Mouse (Mus musculus) embryo, embryonic 10.5 days (tissue): ENCODE measurements around the gene Asap3.
A peak's percentile ranks its signal among the peaks of the same experiment; 100 is the strongest.

Experiments used
- DNase-seq: peaks from one replicate; pipeline ENCODE4 v3.0.0-alpha.2; 2015; ENCODE audit warnings: low spot score

Asap3 gene

DNA sequence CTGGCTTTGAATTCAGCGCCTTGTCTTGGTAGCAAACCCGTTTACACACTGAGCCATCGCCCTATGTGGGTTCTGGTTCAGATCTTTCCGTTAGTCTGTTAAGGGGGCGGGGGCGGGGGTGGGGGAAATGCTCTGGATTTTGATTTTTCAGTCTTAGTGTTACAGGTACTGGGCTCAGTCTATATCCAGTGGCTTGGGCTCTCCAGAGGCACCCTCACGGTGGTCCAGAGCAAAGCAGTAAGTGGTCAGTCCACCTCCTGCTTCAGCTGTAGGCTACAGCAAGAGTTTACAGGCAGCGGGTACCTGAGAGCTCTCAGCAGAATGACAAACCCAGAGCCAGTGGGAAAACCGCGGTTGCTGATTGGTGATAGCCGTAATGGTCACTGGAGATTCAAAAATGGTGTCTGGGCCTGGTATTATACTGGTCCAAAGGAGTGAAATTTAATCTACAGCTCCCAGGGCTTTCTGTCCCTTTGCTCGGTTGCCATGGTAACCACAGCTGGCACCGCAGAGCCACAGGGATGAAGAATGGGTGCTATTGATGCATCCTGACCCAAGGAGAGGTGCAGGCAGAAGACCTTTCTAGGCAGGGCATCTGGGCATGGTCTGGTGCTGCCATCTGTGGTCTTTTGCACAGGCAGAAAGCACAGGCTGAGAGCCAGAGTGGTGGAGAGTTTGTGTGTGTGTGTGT, 17.5 kb downstream of the Asap3 start:
- peak; percentile 54 for DNase-seq

DNA sequence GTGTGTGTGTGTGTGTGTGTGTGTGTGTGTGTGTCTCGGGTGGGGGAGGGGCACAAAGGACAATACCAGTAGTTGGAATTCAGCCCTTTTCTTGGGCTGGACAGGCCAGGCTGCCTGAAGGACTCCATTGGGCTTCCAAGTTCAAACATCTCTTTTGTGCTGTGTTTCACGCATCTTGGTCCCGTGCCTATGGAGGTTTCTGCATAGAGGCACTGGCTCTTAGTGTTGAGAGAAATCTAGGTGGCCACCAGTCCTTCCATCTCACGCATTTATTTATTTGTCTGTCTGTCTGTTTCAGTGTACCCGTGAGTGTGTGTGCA, 18.0 kb downstream of the Asap3 start:
- no peak for DNase-seq

GRCm38 (mm10) chr4:136224677-136225460, 18.7 kb downstream of the Asap3 start:
- DNase-seq = no peak

GRCm38 (mm10) chr4:136227408-136227807, 21.2 kb downstream of the Asap3 start:
- no peak for DNase-seq

DNA sequence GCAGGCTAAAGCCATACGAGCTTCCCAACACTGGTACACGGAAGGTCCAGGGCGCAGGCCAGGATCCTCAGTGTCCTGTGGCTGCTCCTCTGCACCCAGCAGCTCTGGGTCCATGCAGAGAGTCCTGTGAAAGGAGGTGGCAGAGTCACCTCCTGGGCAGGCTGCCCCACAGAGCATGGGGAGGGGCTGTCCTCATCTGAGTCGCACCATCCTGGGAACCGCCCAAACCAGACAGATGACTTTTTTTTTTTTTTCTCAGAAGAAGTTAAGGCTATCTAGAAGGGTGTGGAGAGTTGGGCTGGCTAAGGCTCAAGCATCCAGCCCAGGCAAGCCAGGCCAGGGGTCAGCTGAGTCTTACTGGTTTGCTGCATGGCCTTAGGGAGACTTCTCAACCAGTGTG, 22.5 kb downstream of the Asap3 start:
- DNase-seq = no peak

DNA sequence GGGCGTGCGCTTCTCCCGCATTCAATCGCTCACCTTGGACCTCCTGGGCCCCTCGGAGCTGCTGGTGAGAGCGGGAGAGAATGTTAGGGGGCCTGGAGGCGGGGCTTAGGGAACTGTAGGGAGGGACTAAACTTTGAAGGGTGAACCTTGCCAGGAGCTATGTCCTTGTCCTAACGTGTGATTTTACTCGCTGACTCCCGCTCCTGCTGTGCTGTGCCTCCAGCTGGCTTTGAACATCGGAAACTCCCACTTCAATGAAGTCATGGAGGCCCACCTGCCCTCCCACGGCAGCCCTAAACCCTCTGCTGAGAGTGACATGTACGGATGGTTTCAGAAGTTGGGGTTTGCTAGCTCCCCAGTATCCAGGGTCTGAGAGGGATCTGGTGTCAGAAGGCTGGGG, 32.5 kb downstream of the Asap3 start:
- DNase-seq = no peak

GRCm38 (mm10) chr4:136239111-136239510, 32.9 kb downstream of the Asap3 start:
- no peak for DNase-seq

GRCm38 (mm10) chr4:136239622-136240021, 33.5 kb downstream of the Asap3 start:
- peak; percentile 83 for DNase-seq

DNA sequence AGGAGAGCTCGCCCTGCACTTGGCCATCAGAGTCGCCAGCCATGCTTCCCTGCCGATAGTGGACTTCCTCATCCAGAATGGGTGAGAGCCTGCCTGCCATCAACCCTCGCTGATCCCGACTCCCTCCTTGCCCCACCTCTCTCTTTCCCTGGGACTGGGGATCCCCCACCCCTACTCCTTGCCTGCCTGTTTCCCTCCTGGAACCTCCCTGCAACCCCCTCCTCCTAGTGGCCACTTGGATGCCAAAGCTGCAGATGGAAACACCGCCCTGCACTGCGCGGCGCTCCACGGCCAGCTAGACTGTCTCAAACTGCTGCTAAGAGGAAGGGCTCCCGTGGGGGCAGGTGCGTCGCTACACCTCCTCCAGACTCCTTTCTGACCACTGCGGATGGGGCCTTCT, 34.0 kb downstream of the Asap3 start:
- no peak for DNase-seq

DNA sequence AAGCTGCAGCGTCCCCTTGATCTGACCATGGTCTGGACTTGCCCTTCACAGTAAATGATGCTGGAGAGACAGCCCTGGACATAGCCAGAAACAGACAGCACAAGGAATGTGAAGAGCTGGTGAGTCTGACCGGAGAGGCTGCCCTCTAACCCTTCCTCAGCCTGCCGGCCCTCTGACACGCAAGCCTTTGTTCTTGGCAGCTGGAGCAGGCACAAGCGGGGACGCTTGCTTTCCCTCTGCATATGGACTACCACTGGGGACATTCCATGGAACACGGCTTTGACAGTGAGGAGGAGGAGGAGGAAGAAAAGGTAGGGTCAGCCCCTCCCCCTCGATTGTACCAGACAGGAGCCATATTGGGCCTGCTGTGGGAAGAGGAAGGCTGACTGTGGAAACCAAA, 34.8 kb downstream of the Asap3 start:
- DNase-seq = peak; percentile 50

DNA sequence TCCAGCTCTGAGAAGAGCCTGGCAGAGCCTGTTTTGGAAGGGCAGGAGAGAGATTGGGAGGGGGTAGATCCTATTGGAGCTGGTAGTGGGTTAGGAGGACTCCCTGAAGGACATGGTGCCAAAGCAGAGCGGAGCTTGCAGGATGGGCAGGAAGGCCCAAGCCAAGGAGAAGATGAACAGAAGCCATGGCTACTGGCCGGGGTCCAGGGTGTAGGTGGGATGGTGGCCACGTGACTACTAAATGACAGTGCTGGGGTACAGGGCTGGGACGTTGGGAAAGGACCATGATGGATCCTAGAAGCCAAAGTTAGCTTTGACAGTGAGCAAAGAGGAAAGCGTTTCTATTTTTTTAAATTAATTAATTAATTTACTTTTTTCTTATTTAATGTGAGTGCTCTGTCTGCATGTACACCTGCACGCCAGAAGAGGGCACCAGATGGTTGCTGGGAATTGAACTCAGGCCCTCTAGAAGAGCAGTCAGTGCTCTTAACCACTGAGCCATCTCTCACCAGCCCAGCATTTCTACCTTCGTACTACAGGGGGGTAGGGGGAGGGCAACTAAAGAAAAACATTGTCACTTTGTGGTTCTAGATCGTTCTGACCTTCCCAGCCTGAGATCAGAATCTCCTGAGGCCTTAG, 36.0 kb downstream of the Asap3 start:
- DNase-seq = peak; percentile 35

- no peak for DNase-seq
Observed at GRCm38 (mm10) chr4:136242728-136243127, 36.6 kb downstream of the Asap3 start.

DNA sequence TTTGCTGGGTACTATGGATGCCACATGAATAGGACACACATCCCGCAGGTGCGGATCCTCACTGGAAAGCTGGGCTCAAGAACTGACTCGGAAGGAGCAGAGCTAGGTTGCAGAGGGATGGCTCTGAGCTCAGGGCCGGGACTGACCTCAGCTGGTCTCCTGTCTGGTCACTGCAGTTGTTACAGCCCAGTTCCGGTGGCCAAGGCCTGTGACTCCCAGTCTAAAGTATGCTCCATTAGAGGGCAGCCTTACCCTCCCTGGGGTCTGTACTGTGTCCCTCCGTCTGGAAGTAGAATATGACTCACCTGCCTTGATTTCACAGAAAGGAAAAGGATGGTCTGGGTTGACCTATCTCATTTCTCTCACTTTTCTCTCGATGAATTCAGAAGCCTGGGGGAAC, 38.0 kb downstream of the Asap3 start:
- no peak for DNase-seq

- no peak for DNase-seq
Observed at GRCm38 (mm10) chr4:136245681-136246080, 39.5 kb downstream of the Asap3 start.

DNA sequence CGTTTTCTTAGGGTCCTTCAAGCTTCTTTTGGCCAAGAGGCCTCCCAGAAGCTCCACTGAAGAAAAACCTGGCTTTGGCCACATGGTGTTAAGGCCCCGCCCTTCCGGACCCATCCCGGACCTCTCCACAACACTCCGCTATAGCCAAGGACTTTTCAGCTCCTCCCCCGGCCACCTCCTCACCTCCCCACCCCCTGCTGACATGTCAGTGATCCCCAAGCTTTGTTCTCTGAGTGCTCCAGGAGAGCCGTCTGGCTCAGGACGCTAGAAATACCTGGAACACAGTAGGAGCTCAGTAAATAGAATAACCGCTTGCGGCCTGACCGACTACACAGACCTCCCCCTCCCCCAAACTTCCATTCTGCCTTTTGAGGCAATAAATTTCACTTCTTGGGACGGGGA, 40.4 kb downstream of the Asap3 start:
- DNase-seq = peak; percentile 62

DNA sequence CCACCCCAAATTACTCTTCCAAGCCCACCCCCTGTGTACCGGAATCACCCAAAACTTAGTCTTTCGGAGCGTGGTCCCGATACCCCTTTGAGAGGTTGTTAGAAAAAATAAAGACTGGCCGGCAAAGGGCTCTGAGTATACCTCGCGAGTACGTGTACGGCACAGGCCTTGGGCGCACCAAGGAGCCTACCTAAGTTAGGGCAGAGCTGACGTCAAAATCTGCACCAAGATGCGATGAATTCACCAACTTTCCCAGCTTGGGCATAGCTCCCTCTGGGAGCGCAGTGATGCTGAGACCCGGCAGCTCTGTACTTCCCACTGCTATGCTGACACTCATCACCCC, 41.2 kb downstream of the Asap3 start:
- DNase-seq = no peak

DNA sequence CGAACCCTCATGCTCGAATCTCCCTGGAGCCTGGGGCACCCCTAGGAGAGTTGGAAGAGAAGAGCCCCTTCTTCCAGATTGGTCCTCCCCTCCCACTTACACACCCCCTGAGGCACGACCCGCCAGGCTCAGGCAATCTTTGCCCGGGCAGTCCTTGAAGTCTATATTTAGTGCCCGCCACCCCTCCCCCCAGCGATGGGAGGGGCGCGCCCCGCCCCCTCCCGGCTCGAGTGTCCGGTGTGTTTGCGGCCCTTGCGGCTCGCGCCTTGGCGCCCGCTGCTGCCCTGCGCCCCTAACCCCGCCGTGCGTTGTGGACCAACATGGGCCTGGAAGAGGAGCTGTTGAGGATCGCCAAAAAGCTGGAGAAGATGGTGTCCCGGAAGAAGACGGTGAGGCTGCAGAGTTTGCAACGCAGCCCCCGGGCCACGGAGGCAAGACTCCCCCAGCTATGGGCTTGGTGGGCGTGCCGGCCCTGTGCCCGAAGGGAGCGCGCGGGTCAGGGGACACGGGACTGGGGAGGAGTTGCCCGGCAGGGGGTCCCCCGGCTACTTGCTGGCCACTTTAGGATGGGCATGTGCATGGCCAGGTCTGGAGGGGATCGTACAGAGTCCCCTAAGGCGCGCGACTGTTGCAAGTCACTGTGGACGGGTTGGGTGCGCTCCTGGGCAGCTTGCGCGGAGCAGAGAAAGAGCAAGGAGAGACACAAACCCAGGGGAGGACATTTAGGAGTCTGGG, 41.7 kb downstream of the Asap3 start, which contains the start of gene Tcea3:
TSS of gene Tcea3 (plus strand) at position 1 of the 735 bp plus-strand sequence.
- DNase-seq = peak; percentile 59

DNA sequence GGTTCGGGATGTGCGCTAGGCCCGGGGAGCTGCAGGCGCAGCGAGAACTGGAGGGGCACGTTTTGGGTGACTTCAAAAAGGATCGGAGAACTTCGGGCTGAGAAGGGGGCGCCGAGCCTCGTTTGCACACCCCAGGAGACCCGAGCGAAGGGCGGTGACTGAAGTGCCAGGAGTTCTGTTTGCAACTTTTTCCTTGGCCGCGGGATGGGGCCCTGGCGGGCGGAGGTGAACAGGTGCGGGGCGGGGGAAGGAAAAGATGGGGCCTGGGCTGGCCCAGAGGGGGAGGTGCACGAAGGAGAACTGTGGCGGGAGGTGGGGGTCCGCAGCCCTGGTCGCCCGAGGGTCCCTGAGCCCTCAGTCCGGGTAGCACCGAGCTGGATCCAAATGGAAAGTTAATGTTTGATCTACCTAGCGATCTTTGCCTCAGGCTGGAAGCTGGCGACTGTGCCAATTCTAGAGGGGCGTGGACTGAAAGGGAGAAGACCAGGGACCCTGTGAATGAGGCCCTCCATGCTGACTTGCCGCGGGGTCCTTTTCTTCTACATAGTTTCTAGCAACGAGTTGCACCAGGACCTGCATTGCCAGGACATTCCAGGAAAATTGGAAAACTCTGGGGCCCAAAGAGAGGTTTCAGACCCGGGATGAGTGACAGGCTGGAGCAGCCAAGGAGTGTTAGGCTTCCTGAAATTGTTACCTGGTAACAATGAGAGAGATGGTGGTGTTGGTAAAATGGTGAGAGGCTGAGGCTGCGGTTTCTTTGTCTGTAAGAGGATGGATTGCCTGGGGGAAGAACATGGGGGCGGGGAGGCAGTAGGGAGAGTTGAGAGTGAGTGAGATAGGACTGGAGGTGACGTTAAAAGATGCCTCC, 42.5 kb downstream of the Asap3 start:
- peak; percentile 35 for DNase-seq

DNA sequence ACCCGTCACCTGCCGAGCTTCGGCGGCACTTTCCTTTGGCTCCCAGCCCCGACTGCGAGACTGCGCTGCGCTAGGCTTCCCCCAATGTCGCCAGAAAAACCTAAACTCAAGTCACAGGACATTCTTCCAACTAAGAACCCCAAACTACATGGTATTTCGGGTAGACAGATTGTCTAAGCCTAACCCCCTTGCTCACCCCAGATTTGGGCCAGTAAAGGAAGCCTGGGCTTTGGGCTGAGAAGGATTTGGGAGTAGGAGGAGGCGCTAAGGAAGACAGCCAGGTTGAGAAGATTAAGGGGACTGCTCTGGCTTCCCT, 43.1 kb downstream of the Asap3 start:
- DNase-seq = no peak

DNA sequence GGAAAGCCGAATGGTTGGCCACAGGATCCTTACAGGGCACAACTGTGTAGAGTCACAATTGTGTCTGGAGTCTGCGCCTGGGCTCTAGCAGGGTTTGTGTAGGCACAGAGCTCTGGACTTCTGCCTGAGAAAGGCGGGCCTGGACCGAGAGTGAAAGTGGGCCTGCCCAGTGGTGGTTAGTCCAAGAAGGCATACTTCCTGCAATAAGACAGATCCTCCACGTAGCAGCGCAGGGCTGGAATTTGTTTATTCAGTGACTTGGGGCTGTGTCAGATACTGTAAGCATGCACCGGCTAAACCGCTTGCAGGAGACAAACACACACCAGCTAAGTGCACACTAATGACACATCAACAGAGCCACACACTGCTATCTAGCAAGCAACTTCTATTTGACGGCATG, 43.6 kb downstream of the Asap3 start:
- no peak for DNase-seq

- DNase-seq = no peak
Observed at GRCm38 (mm10) chr4:136255919-136256318, 49.8 kb downstream of the Asap3 start.

DNA sequence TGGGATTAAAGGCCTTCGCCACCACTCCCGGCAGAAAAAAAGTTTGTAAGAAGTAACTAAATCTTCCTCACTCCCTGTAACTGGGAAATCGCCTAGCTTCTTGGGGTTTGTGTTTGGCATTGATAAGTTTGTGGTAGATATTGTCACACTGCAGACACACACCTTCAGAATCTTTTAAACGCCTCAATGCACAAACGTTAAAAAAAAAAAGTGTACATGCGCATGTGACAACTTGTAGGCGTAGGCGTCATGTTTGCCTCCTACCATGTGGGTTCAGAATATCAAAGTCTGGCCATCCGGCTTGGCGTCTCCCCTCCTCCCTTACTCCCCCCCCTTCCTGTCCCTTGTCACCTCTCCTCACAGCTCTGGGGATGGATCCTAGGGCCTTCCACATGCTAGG, 50.5 kb downstream of the Asap3 start:
- DNase-seq = no peak
